In genomic region chr12:74044241-74044640, GRCm38 (mm10) we compare ENCODE assay signal across 22 mouse cellular contexts. TPM values are rescaled to one million over a fixed set of nuclear protein-coding genes. Genes with fewer than 3 reads are reported as not detected.
DNase-seq lines count a peak whose midpoint lies in the region; ATAC-seq and TF ChIP-seq lines count a peak whose summit lies in the region.
"Had no signal": no experiment of that assay in that cellular context is flagged by ENCODE, and none has a peak within 500 bp of the region (broad histone marks: within the 10 kb centered on the region; RNA-seq: fewer than 3 reads in every experiment).

No protein-coding gene starts in this region.

- no peaks in the 10 kb centered on the region for H3K36me3 ChIP-seq in CH12.LX (replicated peaks in 1 of 2; ENCODE audit: control insufficient read depth in 1 of 2, insufficient read depth in 1 of 2, low read length in 1 of 2)
- no peaks in the 10 kb centered on the region for H3K36me3 ChIP-seq in midbrain, embryonic 14.5 days (ENCODE audit: control insufficient read depth, insufficient read depth, low read length)
- H3K36me3 ChIP-seq in intestine, postnatal 0 days (ENCODE audit: control insufficient read depth, insufficient read depth): no peaks in the 10 kb centered on the region
- H3K36me3 ChIP-seq: limb, embryonic 12.5 days; liver, embryonic 13.5 days had no signal

- H3K9me3 ChIP-seq in CH12.LX (replicated peaks; ENCODE audit: low read length): no peaks in the 10 kb centered on the region
- H3K9me3 ChIP-seq in midbrain, embryonic 14.5 days (ENCODE audit: control insufficient read depth, low read length): no peaks in the 10 kb centered on the region
- H3K9me3 ChIP-seq in intestine, postnatal 0 days (ENCODE audit: control insufficient read depth): no peaks in the 10 kb centered on the region
- H3K9me3 ChIP-seq: limb, embryonic 12.5 days; liver, embryonic 13.5 days had no signal

- no peak overlapping the region for H3K9ac ChIP-seq in CH12.LX (ENCODE audit: insufficient read depth, low read depth)
- H3K9ac ChIP-seq in midbrain, embryonic 14.5 days (replicated peaks; ENCODE audit: low read length): no peak overlapping the region
- no peak overlapping the region for H3K9ac ChIP-seq in intestine, postnatal 0 days (ENCODE audit: low read depth, low read length)
- H3K9ac ChIP-seq: limb, embryonic 12.5 days; liver, embryonic 13.5 days; lung, embryonic 14.5 days had no signal

- no peak for TF ChIP-seq EP300 in CH12.LX (IDR thresholded peaks at IDR 0.05; ENCODE audit: low read length)

- no peak overlapping the region for H3K27ac ChIP-seq in CH12.LX (ENCODE audit: insufficient read depth, low read depth)
- H3K27ac ChIP-seq in midbrain, embryonic 14.5 days (replicated peaks; ENCODE audit: low read depth, low read length): peak overlapping the region; percentile 74
- no peak overlapping the region for H3K27ac ChIP-seq in intestine, postnatal 0 days (ENCODE audit: low read depth, low read length)
- H3K27ac ChIP-seq: gastrocnemius, adult 2 months; limb, embryonic 12.5 days; liver, embryonic 13.5 days had no signal

- no peak for TF ChIP-seq POLR2A in CH12.LX (IDR thresholded peaks at IDR 0.05; ENCODE audit: low read depth, low read length)
- no peak for TF ChIP-seq POLR2A in brain, embryonic 14.5 days (IDR thresholded peaks at IDR 0.05; ENCODE audit: borderline replicate concordance, extremely low read depth, insufficient read depth, insufficient read length, poor library complexity, severe bottlenecking)

- H3K4me1 ChIP-seq in CH12.LX (ENCODE audit: control insufficient read depth in 1 of 2, insufficient read depth in 2 of 2): peaks cover 5 to 8% of the 10 kb centered on the region in 2 experiments; a peak in 2 of 4 replicates
- peaks cover 3% of the 10 kb centered on the region; the same call in 1 of the 2 replicates for H3K4me1 ChIP-seq in midbrain, embryonic 14.5 days (ENCODE audit: control insufficient read depth, insufficient read depth, low read length)
- H3K4me1 ChIP-seq in intestine, postnatal 0 days (replicated peaks; ENCODE audit: control insufficient read depth, insufficient read depth, low read length): no peaks in the 10 kb centered on the region
- H3K4me1 ChIP-seq: limb, embryonic 12.5 days; liver, embryonic 13.5 days had no signal

- H3K4me3 ChIP-seq in CH12.LX (replicated peaks in 1 of 3; ENCODE audit: low read depth in 2 of 3, low read length in 2 of 3, poor library complexity in 1 of 3): no peak overlapping the region
- H3K4me3 ChIP-seq in midbrain, embryonic 14.5 days (replicated peaks; ENCODE audit: low read depth, low read length): no peak overlapping the region
- no peak overlapping the region for H3K4me3 ChIP-seq in intestine, postnatal 0 days (ENCODE audit: low read depth, low read length)
- H3K4me3 ChIP-seq: gastrocnemius, adult 2 months; limb, embryonic 12.5 days; liver, embryonic 13.5 days had no signal

- 52% methylated on average over 4 of the region's 4 CpGs for WGBS in midbrain, embryonic 14.5 days
- WGBS in intestine, postnatal 0 days: 91% methylated on average over 4 of the region's 4 CpGs

- TF ChIP-seq RAD21 in CH12.LX (IDR thresholded peaks at IDR 0.05; ENCODE audit: low read depth, low read length): no peak

- H3K4me2 ChIP-seq in CH12.LX (ENCODE audit: insufficient read depth, low read depth, poor library complexity, severe bottlenecking): peak overlapping the region; percentile 29; the same call in 1 of the 2 replicates
- H3K4me2 ChIP-seq in midbrain, embryonic 14.5 days (ENCODE audit: low read length): peak overlapping the region; percentile 13; the same call in 1 of the 2 replicates
- H3K4me2 ChIP-seq in intestine, postnatal 0 days (replicated peaks; ENCODE audit: low read depth): no peak overlapping the region
- H3K4me2 ChIP-seq: heart, embryonic 11.5 days; limb, embryonic 12.5 days; liver, embryonic 13.5 days; lung, embryonic 14.5 days had no signal

- H3K79me2 ChIP-seq in CH12.LX (replicated peaks; ENCODE audit: control insufficient read depth, extremely low read depth, insufficient read depth, poor library complexity, severe bottlenecking): no peaks in the 10 kb centered on the region

- ATAC-seq in frontal cortex, adult (ENCODE audit: low TSS enrichment): peak; percentile 44
- ATAC-seq in midbrain, embryonic 14.5 days (ENCODE audit: low FRiP score, low TSS enrichment): no peak; the same call in 1 of the 2 replicates
- ATAC-seq in intestine, postnatal 0 days: no peak
- ATAC-seq: inflammation-experienced regulatory T-cells, adult 6 months had no signal

- no peaks in the 10 kb centered on the region for H3K27me3 ChIP-seq in CH12.LX (replicated peaks)
- H3K27me3 ChIP-seq in midbrain, embryonic 14.5 days (ENCODE audit: control insufficient read depth, insufficient read depth, low read length): no peaks in the 10 kb centered on the region
- H3K27me3 ChIP-seq in intestine, postnatal 0 days (replicated peaks; ENCODE audit: control insufficient read depth, insufficient read depth, low read length): no peaks in the 10 kb centered on the region; the same call in 1 of the 2 replicates
- H3K27me3 ChIP-seq: limb, embryonic 12.5 days; liver, embryonic 13.5 days had no signal

- dilution Hi-C loops in CH12.LX (cut with MboI; ENCODE audit: extremely low pct_ligation_motif_present, extremely low pct_unique_long_range_greater_than_20kb, low sequenced_read_pairs): no loop called here

- in situ Hi-C loops in CH12.LX (cut with MboI; ENCODE audit: low pct_ligation_motif_present, low pct_unique_long_range_greater_than_20kb, low sequenced_read_pairs): no loop called here

- no peak for TF ChIP-seq CTCF in CH12.LX (conservative IDR thresholded peaks at IDR 0.05 in 1 of 2, IDR thresholded peaks at IDR 0.05 in 1 of 2; ENCODE audit: low read depth in 2 of 2, low read length in 2 of 2)
- TF ChIP-seq CTCF in brain, embryonic 14.5 days (IDR thresholded peaks at IDR 0.05; ENCODE audit: borderline replicate concordance, extremely low read depth, insufficient read depth, insufficient read length): no peak
- no peak for TF ChIP-seq CTCF in intestine, postnatal 0 days (IDR thresholded peaks at IDR 0.05; ENCODE audit: low read depth)

- DNase-seq in frontal cortex, postnatal 25 days (ENCODE audit: low spot score in 2 of 2): no peak
- DNase-seq in CH12.LX (ENCODE audit: extremely low read depth): peak; percentile 17
- peak; percentile 41 for DNase-seq in brain, embryonic 14.5 days (ENCODE audit: low read depth)
- no peak for DNase-seq in midbrain, embryonic 14.5 days
- no peak for DNase-seq in gastrocnemius, adult 18-20 months (ENCODE audit: low spot score)
- no peak for DNase-seq in urinary bladder, adult 18-20 months (ENCODE audit: low spot score in 2 of 2)
- DNase-seq: B cell, adult 2 months; cerebellum, postnatal 10 days; gastrocnemius, adult 2 months; heart, postnatal 10 days; kidney, adult 8-10 months; kidney, postnatal 36 days; liver, embryonic 13.5 days; lung, embryonic 14.5 days; lung, postnatal 36 days had no signal

TF ChIP-seq in CH12.LX, 34 proteins besides CTCF, POLR2A, EP300 and RAD21:
- TF ChIP-seq SIN3A (IDR thresholded peaks at IDR 0.05; ENCODE audit: low read length): no peak
- 0 out of 2 replicates have a peak, but pooled peaks have one; percentile 25 for TF ChIP-seq MAFK (IDR thresholded peaks at IDR 0.05; ENCODE audit: insufficient replicate concordance, low read length)
TF ChIP-seq in CH12.LX: peak in this region for 1.

RNA-seq across cellular contexts. Expression of gene Syt16, which starts 46.8 kb away (rescaled TPM):
- total RNA-seq in CH12.LX (2012; rRNA removed): not detected in 2 replicates
- total RNA-seq in CH12.LX (2014; rRNA removed): 0.05 TPM in 2 replicates
- polyA plus RNA-seq in CH12.LX (2012; ENCODE audit: insufficient read length, low read depth): not detected in 2 replicates
- polyA plus RNA-seq in brain, embryonic 14.5 days (2012; rRNA removed): 36.5 and 43.4 TPM in 2 replicates
- polyA plus RNA-seq in midbrain, embryonic 14.5 days (2014; fragmentation: Nextera tagmentation; extraction: Ambion mirVana): 67.7 and 88.4 TPM in 2 replicates
- 1.1 and 1.2 TPM in 2 replicates for polyA plus RNA-seq in intestine, postnatal 0 days (2015; fragmentation: Nextera tagmentation; extraction: Ambion mirVana)
- not detected for total RNA-seq in gastrocnemius, adult 18-20 months (2021)
- total RNA-seq: gastrocnemius, adult 2 months; granulocyte monocyte progenitor cell, adult 5-6 weeks; heart, postnatal 10 days; megakaryocyte-erythroid progenitor cell, adult 5-6 weeks had no signal
- polyA plus RNA-seq: inflammation-experienced regulatory T-cells, adult 6 months had no signal

Comparison
In these comparisons a context has a peak if more than half of its experiments do, and no peak if none do; other contexts are left out.
1. DNase-seq: peak in CH12.LX (single experiment) and brain, embryonic 14.5 days (single experiment); none in frontal cortex, postnatal 25 days (0 of 2), midbrain, embryonic 14.5 days (single experiment), gastrocnemius, adult 18-20 months (single experiment) and urinary bladder, adult 18-20 months (0 of 2).
2. RNA of gene Syt16, which starts 46.8 kb away (polyA plus RNA-seq): 67.7 to 88.4 TPM in midbrain, embryonic 14.5 days and 36.5 to 43.4 TPM in brain, embryonic 14.5 days; 1.1 to 1.2 TPM in intestine, postnatal 0 days and not detected in CH12.LX; every median in the first group is over 10 times any median in the second.